Mouse (Mus musculus): ENCODE measurements around the gene Cnmd. TPM values are rescaled to one million over a fixed set of nuclear protein-coding genes. Genes with fewer than 3 reads are reported as not detected.

The Cnmd gene
- polyA plus RNA-seq, 1 experiment from 2014 or later: 3.3 TPM

GRCm38 (mm10) chr14:79594069-79594468 is 67.9 kb downstream of the Cnmd start:
- H3K36me3 ChIP-seq (ENCODE audit: control insufficient read depth, insufficient read depth, low read length): peaks cover 4% of the 10 kb centered on the region
- H3K27me3 ChIP-seq (ENCODE audit: control insufficient read depth, insufficient read depth, low read depth, low read length): no peaks in the 10 kb centered on the region
- no peak overlapping the region for H3K27ac ChIP-seq (ENCODE audit: low read length)
- no peak overlapping the region for H3K9ac ChIP-seq (ENCODE audit: low read depth, low read length)
- H3K4me2 ChIP-seq (ENCODE audit: low read length): no peak overlapping the region
- H3K9me3 ChIP-seq (replicated peaks; ENCODE audit: control insufficient read depth, low read length, poor library complexity, severe bottlenecking): no peaks in the 10 kb centered on the region
- WGBS: 82% methylated on average over 5 of the region's 5 CpGs
- no peak overlapping the region for H3K4me3 ChIP-seq (ENCODE audit: low read depth, low read length)
- no peak for ATAC-seq
- peaks cover 5% of the 10 kb centered on the region for H3K4me1 ChIP-seq (ENCODE audit: control insufficient read depth, insufficient read depth, low read length)

GRCm38 (mm10) chr14:79591611-79592010 is 70.4 kb downstream of the Cnmd start:
- Histone ChIP-seq H3K9me3 (replicated peaks; ENCODE audit: control insufficient read depth, low read length, poor library complexity, severe bottlenecking) (no peaks in the 10 kb centered on the region), H3K4me2 (ENCODE audit: low read length) (no peak overlapping the region), H3K27ac (ENCODE audit: low read length) (no peak overlapping the region), H3K36me3 (ENCODE audit: control insufficient read depth, insufficient read depth, low read length) (no peaks in the 10 kb centered on the region; the same call in 1 of the 2 replicates), H3K4me1 (ENCODE audit: control insufficient read depth, insufficient read depth, low read length) (peaks cover 16% of the 10 kb centered on the region), H3K27me3 (ENCODE audit: control insufficient read depth, insufficient read depth, low read depth, low read length) (no peaks in the 10 kb centered on the region), H3K4me3 (ENCODE audit: low read depth, low read length) (no peak overlapping the region), H3K9ac (ENCODE audit: low read depth, low read length) (no peak overlapping the region)
- WGBS: 90% methylated on average over 2 of the region's 2 CpGs
- ATAC-seq: no peak

- 94% methylated on average over 8 of the region's 8 CpGs for whole genome bisulfite sequencing
- Histone ChIP-seq H3K9ac (ENCODE audit: low read depth, low read length) (no peak overlapping the region), H3K4me3 (ENCODE audit: low read depth, low read length) (no peak overlapping the region), H3K36me3 (ENCODE audit: control insufficient read depth, insufficient read depth, low read length) (no peaks in the 10 kb centered on the region; the same call in 1 of the 2 replicates), H3K4me2 (ENCODE audit: low read length) (no peak overlapping the region), H3K4me1 (ENCODE audit: control insufficient read depth, insufficient read depth, low read length) (peaks cover 19% of the 10 kb centered on the region), H3K27ac (ENCODE audit: low read length) (no peak overlapping the region), H3K27me3 (ENCODE audit: control insufficient read depth, insufficient read depth, low read depth, low read length) (no peaks in the 10 kb centered on the region), H3K9me3 (replicated peaks; ENCODE audit: control insufficient read depth, low read length, poor library complexity, severe bottlenecking) (no peaks in the 10 kb centered on the region)
- ATAC-seq: no peak
Observed at GRCm38 (mm10) chr14:79590916-79591315, 71.1 kb downstream of the Cnmd start.

GRCm38 (mm10) chr14:79589401-79589800 is 72.6 kb downstream of the Cnmd start:
- peak overlapping the region; percentile 83 for H3K4me2 ChIP-seq (ENCODE audit: low read length)
- no peak overlapping the region for H3K9ac ChIP-seq (ENCODE audit: low read depth, low read length)
- H3K36me3 ChIP-seq (ENCODE audit: control insufficient read depth, insufficient read depth, low read length): no peaks in the 10 kb centered on the region
- no peaks in the 10 kb centered on the region for H3K9me3 ChIP-seq (replicated peaks; ENCODE audit: control insufficient read depth, low read length, poor library complexity, severe bottlenecking)
- H3K4me3 ChIP-seq (ENCODE audit: low read depth, low read length): no peak overlapping the region
- peaks cover 19% of the 10 kb centered on the region for H3K4me1 ChIP-seq (ENCODE audit: control insufficient read depth, insufficient read depth, low read length)
- H3K27me3 ChIP-seq (ENCODE audit: control insufficient read depth, insufficient read depth, low read depth, low read length): no peaks in the 10 kb centered on the region
- ATAC-seq: no peak
- 91% methylated on average over 6 of the region's 6 CpGs for WGBS
- no peak overlapping the region for H3K27ac ChIP-seq (ENCODE audit: low read length)

- no peak for ATAC-seq
- no peaks in the 10 kb centered on the region for H3K36me3 ChIP-seq (ENCODE audit: control insufficient read depth, insufficient read depth, low read length)
- H3K27ac ChIP-seq (ENCODE audit: low read length): no peak overlapping the region
- H3K4me2 ChIP-seq (ENCODE audit: low read length): peak overlapping the region; percentile 83
- 90% methylated on average over 9 of the region's 9 CpGs for WGBS
- no peaks in the 10 kb centered on the region for H3K27me3 ChIP-seq (ENCODE audit: control insufficient read depth, insufficient read depth, low read depth, low read length)
- no peaks in the 10 kb centered on the region for H3K9me3 ChIP-seq (replicated peaks; ENCODE audit: control insufficient read depth, low read length, poor library complexity, severe bottlenecking)
- H3K4me3 ChIP-seq (ENCODE audit: low read depth, low read length): peak overlapping the region; percentile 53
- H3K4me1 ChIP-seq (ENCODE audit: control insufficient read depth, insufficient read depth, low read length): peaks cover 19% of the 10 kb centered on the region
- 0 out of 2 replicates have a peak overlapping the region, but pooled peaks have one; percentile 1 for H3K9ac ChIP-seq (ENCODE audit: low read depth, low read length)
Observed at GRCm38 (mm10) chr14:79588534-79588951, 73.4 kb downstream of the Cnmd start.

GRCm38 (mm10) chr14:79587852-79588229 is 74.1 kb downstream of the Cnmd start:
- ATAC-seq: peak; percentile 54
- H3K9me3 ChIP-seq (replicated peaks; ENCODE audit: control insufficient read depth, low read length, poor library complexity, severe bottlenecking): no peaks in the 10 kb centered on the region
- H3K4me2 ChIP-seq (ENCODE audit: low read length): peak overlapping the region; percentile 83
- WGBS: 3% methylated on average over 9 of the region's 9 CpGs
- H3K4me3 ChIP-seq (ENCODE audit: low read depth, low read length): peak overlapping the region; percentile 53
- H3K27ac ChIP-seq (ENCODE audit: low read length): peak overlapping the region; percentile 97
- H3K9ac ChIP-seq (ENCODE audit: low read depth, low read length): peak overlapping the region; percentile 68
- H3K4me1 ChIP-seq (ENCODE audit: control insufficient read depth, insufficient read depth, low read length): peaks cover 19% of the 10 kb centered on the region
- H3K36me3 ChIP-seq (ENCODE audit: control insufficient read depth, insufficient read depth, low read length): no peaks in the 10 kb centered on the region
- H3K27me3 ChIP-seq (ENCODE audit: control insufficient read depth, insufficient read depth, low read depth, low read length): no peaks in the 10 kb centered on the region

Other genes starting within 250 kb of the Cnmd start
- 22.8 and 23.7 TPM in 2 replicates for gene Kbtbd7, start 235.7 kb downstream of the Cnmd start, polyA plus RNA-seq (2015; fragmentation: Nextera tagmentation; extraction: Ambion mirVana)
- gene Kbtbd6, start 210.3 kb downstream of the Cnmd start, polyA plus RNA-seq (2015; fragmentation: Nextera tagmentation; extraction: Ambion mirVana): 1.5 TPM in 2 replicates
- gene Elf1, start 181.0 kb downstream of the Cnmd start, polyA plus RNA-seq (2015; fragmentation: Nextera tagmentation; extraction: Ambion mirVana): 2.0 and 2.9 TPM in 2 replicates
- 44.0 and 46.2 TPM in 2 replicates for gene Wbp4, start 180.7 kb downstream of the Cnmd start, polyA plus RNA-seq (2015; fragmentation: Nextera tagmentation; extraction: Ambion mirVana)
- 106 and 110 TPM in 2 replicates for gene Sugt1, start 74.5 kb downstream of the Cnmd start, polyA plus RNA-seq (2015; fragmentation: Nextera tagmentation; extraction: Ambion mirVana)
- 54.5 and 64.5 TPM in 2 replicates for gene Pcdh8, start 109.1 kb upstream of the Cnmd start, polyA plus RNA-seq (2015; fragmentation: Nextera tagmentation; extraction: Ambion mirVana)